Comparison of ENCODE assay signal across 25 mouse cellular contexts in genomic region chr12:71968592-71968991, GRCm38 (mm10).
DNase-seq lines count a peak whose midpoint lies in the region; ATAC-seq and TF ChIP-seq lines count a peak whose summit lies in the region.
"Had no signal": no experiment of that assay in that cellular context is flagged by ENCODE, and none has a peak within 500 bp of the region (broad histone marks: within the 10 kb centered on the region; RNA-seq: fewer than 3 reads in every experiment).

No protein-coding gene starts in this region.

- no peaks in the 10 kb centered on the region for H3K79me2 ChIP-seq in heart, adult 2 months (replicated peaks; ENCODE audit: control insufficient read depth, insufficient read depth, low read length)

- H3K9ac ChIP-seq in heart, adult 2 months (ENCODE audit: low read depth, low read length), result no peak overlapping the region
- H3K9ac ChIP-seq in heart, embryonic 16.5 days (ENCODE audit: low read length), result no peak overlapping the region
- H3K9ac ChIP-seq in heart, embryonic 11.5 days (ENCODE audit: low read depth, low read length), result no peak overlapping the region
- no peak overlapping the region for H3K9ac ChIP-seq in stomach, embryonic 14.5 days (replicated peaks; ENCODE audit: low read depth, low read length)
- no peak overlapping the region for H3K9ac ChIP-seq in stomach, postnatal 0 days (ENCODE audit: low read length)
- no peak overlapping the region for H3K9ac ChIP-seq in midbrain, embryonic 16.5 days (ENCODE audit: low read depth, low read length)
- H3K9ac ChIP-seq: forebrain, embryonic 15.5 days; hindbrain, embryonic 14.5 days; limb, embryonic 13.5 days; neural tube, embryonic 12.5 days had no signal

- peak overlapping the region; percentile 55 for H3K27ac ChIP-seq in heart, adult 2 months
- H3K27ac ChIP-seq in heart, embryonic 16.5 days (ENCODE audit: low read length), result peak overlapping the region; percentile 56
- no peak overlapping the region for H3K27ac ChIP-seq in heart, embryonic 11.5 days (ENCODE audit: low read depth, low read length)
- H3K27ac ChIP-seq in stomach, embryonic 14.5 days (ENCODE audit: low read length), result no peak overlapping the region
- no peak overlapping the region for H3K27ac ChIP-seq in stomach, postnatal 0 days (replicated peaks)
- no peak overlapping the region for H3K27ac ChIP-seq in midbrain, embryonic 16.5 days (ENCODE audit: low read length)
- H3K27ac ChIP-seq: hindbrain, embryonic 14.5 days; midbrain, embryonic 10.5 days; neural tube, embryonic 12.5 days had no signal

- no peak for TF ChIP-seq EP300 in heart, adult 2 months (IDR thresholded peaks at IDR 0.05; ENCODE audit: insufficient read depth, low read depth, low read length)
- TF ChIP-seq EP300 in stomach, postnatal 0 days (optimal IDR thresholded peaks at IDR 0.05), result no peak

- intact Hi-C loops in heart, adult 2 months (cut with DNase I), result no loop called here
- intact Hi-C loops in heart, postnatal 25 days (cut with DNase I), result no loop called here

- H3K4me1 ChIP-seq in heart, adult 2 months (ENCODE audit: control insufficient read depth, insufficient read depth, low read length), result peaks cover 22% of the 10 kb centered on the region
- peaks cover 53% of the 10 kb centered on the region for H3K4me1 ChIP-seq in heart, embryonic 16.5 days (ENCODE audit: control insufficient read depth, insufficient read depth, low read length)
- H3K4me1 ChIP-seq in heart, embryonic 11.5 days (ENCODE audit: control insufficient read depth, insufficient read depth, low read length), result peaks cover 43% of the 10 kb centered on the region
- H3K4me1 ChIP-seq in stomach, embryonic 14.5 days (ENCODE audit: control insufficient read depth, insufficient read depth, low read length), result peaks cover 29% of the 10 kb centered on the region
- H3K4me1 ChIP-seq in stomach, postnatal 0 days (replicated peaks; ENCODE audit: control insufficient read depth, insufficient read depth), result peaks cover 7% of the 10 kb centered on the region
- peaks cover 8% of the 10 kb centered on the region for H3K4me1 ChIP-seq in midbrain, embryonic 16.5 days (ENCODE audit: control insufficient read depth, insufficient read depth, low read length)
- H3K4me1 ChIP-seq: neural tube, embryonic 12.5 days had no signal

- 60% methylated on average over 4 of the region's 4 CpGs for WGBS in heart, adult 2 months
- 68% methylated on average over 4 of the region's 4 CpGs for WGBS in heart, embryonic 16.5 days
- 68% methylated on average over 4 of the region's 4 CpGs for WGBS in heart, embryonic 11.5 days (ENCODE audit: insufficient replicate concordance)
- 73% methylated on average over 4 of the region's 4 CpGs for WGBS in stomach, embryonic 14.5 days
- WGBS in stomach, postnatal 0 days, result 53% methylated on average over 4 of the region's 4 CpGs
- WGBS in midbrain, embryonic 16.5 days, result 73% methylated on average over 4 of the region's 4 CpGs

- H3K4me3 ChIP-seq in heart, adult 2 months, result no peak overlapping the region
- H3K4me3 ChIP-seq in heart, embryonic 16.5 days (ENCODE audit: low read length), result no peak overlapping the region
- H3K4me3 ChIP-seq in heart, embryonic 11.5 days (ENCODE audit: low read depth, low read length), result no peak overlapping the region
- H3K4me3 ChIP-seq in stomach, embryonic 14.5 days (ENCODE audit: low read depth, low read length), result no peak overlapping the region
- no peak overlapping the region for H3K4me3 ChIP-seq in stomach, postnatal 0 days (ENCODE audit: low read depth, low read length)
- no peak overlapping the region for H3K4me3 ChIP-seq in midbrain, embryonic 16.5 days (ENCODE audit: low read depth, low read length)
- H3K4me3 ChIP-seq: forebrain, embryonic 15.5 days; limb, embryonic 13.5 days; midbrain, embryonic 10.5 days; myocyte; neural tube, embryonic 12.5 days had no signal

- H3K9me3 ChIP-seq in heart, embryonic 16.5 days (replicated peaks; ENCODE audit: control insufficient read depth, low read length), result no peaks in the 10 kb centered on the region
- H3K9me3 ChIP-seq in heart, embryonic 11.5 days (replicated peaks; ENCODE audit: control insufficient read depth, low read length), result no peaks in the 10 kb centered on the region
- H3K9me3 ChIP-seq in stomach, embryonic 14.5 days (ENCODE audit: control insufficient read depth, low read depth, low read length), result no peaks in the 10 kb centered on the region
- no peaks in the 10 kb centered on the region for H3K9me3 ChIP-seq in stomach, postnatal 0 days (ENCODE audit: control insufficient read depth, low read length)
- no peaks in the 10 kb centered on the region for H3K9me3 ChIP-seq in midbrain, embryonic 16.5 days (replicated peaks; ENCODE audit: control insufficient read depth, low read length, poor library complexity, severe bottlenecking)
- H3K9me3 ChIP-seq: forebrain, embryonic 15.5 days; limb, embryonic 13.5 days; midbrain, embryonic 10.5 days; neural tube, embryonic 12.5 days had no signal

- TF ChIP-seq POLR2A in heart, adult 2 months (IDR thresholded peaks at IDR 0.05; ENCODE audit: insufficient read depth, low read depth, low read length), result no peak

- peaks cover 20% of the 10 kb centered on the region for H3K36me3 ChIP-seq in heart, adult 2 months (ENCODE audit: control insufficient read depth, insufficient read depth, low read length)
- H3K36me3 ChIP-seq in heart, embryonic 16.5 days (ENCODE audit: control insufficient read depth, insufficient read depth), result 0 out of 2 replicates have a peak, but pooled peaks cover 4% of the 10 kb centered on the region
- H3K36me3 ChIP-seq in heart, embryonic 11.5 days (ENCODE audit: control insufficient read depth, insufficient read depth, low read length), result 0 out of 2 replicates have a peak, but pooled peaks cover 2% of the 10 kb centered on the region
- H3K36me3 ChIP-seq in stomach, embryonic 14.5 days (ENCODE audit: control insufficient read depth, insufficient read depth, low read length), result peaks cover 5% of the 10 kb centered on the region; the same call in 1 of the 2 replicates
- no peaks in the 10 kb centered on the region for H3K36me3 ChIP-seq in stomach, postnatal 0 days (ENCODE audit: control insufficient read depth, insufficient read depth, low read length)
- H3K36me3 ChIP-seq in midbrain, embryonic 16.5 days (ENCODE audit: control insufficient read depth, insufficient read depth, low read length), result peaks cover 3% of the 10 kb centered on the region; the same call in 1 of the 2 replicates

- ATAC-seq in heart, embryonic 16.5 days (replicated peaks; ENCODE audit: extremely low read depth, insufficient read depth, low FRiP score), result no peak
- no peak for ATAC-seq in heart, embryonic 11.5 days (replicated peaks; ENCODE audit: insufficient number of reproducible peaks, low FRiP score, low TSS enrichment)
- ATAC-seq in stomach, embryonic 14.5 days (ENCODE audit: insufficient number of reproducible peaks, insufficient read depth, low FRiP score, low read depth), result 0 out of 2 replicates have a peak, but pooled peaks have one; percentile 37
- ATAC-seq in stomach, postnatal 0 days (ENCODE audit: low FRiP score, low TSS enrichment), result no peak
- peak; percentile 75 for ATAC-seq in megakaryocyte progenitor cell, adult 5-6 weeks (replicated peaks; ENCODE audit: poor library complexity)
- no peak for ATAC-seq in midbrain, embryonic 16.5 days
- ATAC-seq: CD4-positive, CD25-positive, alpha-beta regulatory T cell, adult 4 months; forebrain, embryonic 15.5 days; intestine, postnatal 0 days had no signal

- no peaks in the 10 kb centered on the region for H3K27me3 ChIP-seq in heart, adult 2 months (ENCODE audit: control insufficient read depth, insufficient read depth, low read length)
- no peaks in the 10 kb centered on the region for H3K27me3 ChIP-seq in heart, embryonic 16.5 days (ENCODE audit: control insufficient read depth, insufficient read depth, low read length)
- no peaks in the 10 kb centered on the region for H3K27me3 ChIP-seq in heart, embryonic 11.5 days (ENCODE audit: control insufficient read depth, insufficient read depth, low read length)
- H3K27me3 ChIP-seq in stomach, embryonic 14.5 days (ENCODE audit: control insufficient read depth, insufficient read depth, low read length), result no peaks in the 10 kb centered on the region
- no peaks in the 10 kb centered on the region for H3K27me3 ChIP-seq in stomach, postnatal 0 days (ENCODE audit: control insufficient read depth, insufficient read depth, low read length)
- H3K27me3 ChIP-seq in midbrain, embryonic 16.5 days (ENCODE audit: control insufficient read depth, insufficient read depth, low read depth, low read length), result no peaks in the 10 kb centered on the region
- H3K27me3 ChIP-seq: forebrain, embryonic 15.5 days; limb, embryonic 13.5 days; neural tube, embryonic 12.5 days had no signal

- no peak for DNase-seq in heart, adult 2 months
- no peak for DNase-seq in heart, postnatal 25 days (ENCODE audit: low spot score)
- no peak for DNase-seq in stomach, postnatal 0 days (ENCODE audit: low spot score)
- DNase-seq: adrenal gland, postnatal 25 days; cerebellum, adult 18-20 months; cerebellum, postnatal 10 days; kidney, adult 9 months; kidney, postnatal 25 days; lung, postnatal 36 days; right cerebral cortex, adult 18-20 months; thymus, postnatal 4 days had no signal

- TF ChIP-seq CTCF in heart, adult 2 months (IDR thresholded peaks at IDR 0.05), result no peak
- TF ChIP-seq CTCF in stomach, postnatal 0 days (IDR thresholded peaks at IDR 0.05; ENCODE audit: low read depth), result no peak

- no peak overlapping the region for H3K4me2 ChIP-seq in heart, embryonic 16.5 days (ENCODE audit: low read depth, low read length)
- H3K4me2 ChIP-seq in heart, embryonic 11.5 days, result no peak overlapping the region
- no peak overlapping the region for H3K4me2 ChIP-seq in stomach, embryonic 14.5 days (replicated peaks; ENCODE audit: low read depth, low read length)
- H3K4me2 ChIP-seq in stomach, postnatal 0 days (replicated peaks; ENCODE audit: low read depth), result no peak overlapping the region
- no peak overlapping the region for H3K4me2 ChIP-seq in midbrain, embryonic 16.5 days (ENCODE audit: low read length)
- H3K4me2 ChIP-seq: forebrain, embryonic 15.5 days; hindbrain, embryonic 14.5 days; limb, embryonic 13.5 days; liver, embryonic 11.5 days; neural tube, embryonic 12.5 days had no signal

Comparison
In these comparisons a context has a peak if more than half of its experiments do, and no peak if none do; other contexts are left out.
1. H3K27ac ChIP-seq: peak in heart, adult 2 months (single experiment) and heart, embryonic 16.5 days (single experiment); none in heart, embryonic 11.5 days (single experiment), stomach, embryonic 14.5 days (single experiment), stomach, postnatal 0 days (single experiment) and midbrain, embryonic 16.5 days (single experiment).
2. ATAC-seq: peak in stomach, embryonic 14.5 days (single experiment) and megakaryocyte progenitor cell, adult 5-6 weeks (single experiment); none in heart, embryonic 16.5 days (single experiment), heart, embryonic 11.5 days (single experiment), stomach, postnatal 0 days (single experiment) and midbrain, embryonic 16.5 days (single experiment).